Comparison of ENCODE assay signal across 7 mouse cellular contexts in genomic region chr19:16168653-16169198, GRCm38 (mm10). TPM values are rescaled to one million over a fixed set of nuclear protein-coding genes. Genes with fewer than 3 reads are reported as not detected.
DNase-seq lines count a peak whose midpoint lies in the region; ATAC-seq and TF ChIP-seq lines count a peak whose summit lies in the region.

No protein-coding gene starts in this region.

- no peaks in the 10 kb centered on the region for H3K27me3 ChIP-seq in heart, embryonic 14.5 days (ENCODE audit: control insufficient read depth, insufficient read depth, low read length)
- no peaks in the 10 kb centered on the region for H3K27me3 ChIP-seq in kidney, postnatal 0 days (ENCODE audit: insufficient read depth, low read length)

- TF ChIP-seq CTCF in bone marrow macrophage, adult 2 months (IDR thresholded peaks at IDR 0.05; ENCODE audit: low read depth, low read length): no peak
- no peak for TF ChIP-seq CTCF in cortical plate, adult 2 months (IDR thresholded peaks at IDR 0.05; ENCODE audit: extremely low read depth, insufficient read depth, low read length)
- TF ChIP-seq CTCF in kidney, postnatal 0 days (IDR thresholded peaks at IDR 0.05; ENCODE audit: low read depth): no peak

- no peaks in the 10 kb centered on the region for H3K9me3 ChIP-seq in heart, embryonic 14.5 days (ENCODE audit: control insufficient read depth, low read length)
- H3K9me3 ChIP-seq in kidney, postnatal 0 days (replicated peaks; ENCODE audit: low read length): no peaks in the 10 kb centered on the region

- TF ChIP-seq POLR2A in bone marrow macrophage, adult 2 months (IDR thresholded peaks at IDR 0.05; ENCODE audit: borderline replicate concordance, low read depth, low read length): no peak
- TF ChIP-seq POLR2A in cortical plate, adult 2 months (IDR thresholded peaks at IDR 0.05; ENCODE audit: extremely low read depth, insufficient read depth, low read length): no peak

- no peak overlapping the region for H3K9ac ChIP-seq in heart, embryonic 14.5 days (ENCODE audit: low read length)
- 0 out of 2 replicates have a peak overlapping the region, but pooled peaks have one; percentile 9 for H3K9ac ChIP-seq in kidney, postnatal 0 days (ENCODE audit: low read depth, low read length)

- H3K36me3 ChIP-seq in heart, embryonic 14.5 days (ENCODE audit: control insufficient read depth, insufficient read depth, low read length): 0 out of 2 replicates have a peak, but pooled peaks cover 4% of the 10 kb centered on the region
- no peaks in the 10 kb centered on the region for H3K36me3 ChIP-seq in kidney, postnatal 0 days (ENCODE audit: insufficient read depth, low read length)

- peaks cover 38% of the 10 kb centered on the region for H3K4me1 ChIP-seq in bone marrow macrophage, adult 2 months (ENCODE audit: control insufficient read depth, insufficient read depth, low read length)
- H3K4me1 ChIP-seq in cortical plate, adult 2 months (ENCODE audit: control insufficient read depth, insufficient read depth, low read length): peaks cover 14% of the 10 kb centered on the region
- H3K4me1 ChIP-seq in heart, embryonic 14.5 days (ENCODE audit: control insufficient read depth in 2 of 2, insufficient read depth in 2 of 2, low read length in 2 of 2): peaks cover 18 to 55% of the 10 kb centered on the region in 2 experiments
- H3K4me1 ChIP-seq in kidney, postnatal 0 days (replicated peaks; ENCODE audit: insufficient read depth, low read length): peaks cover 31% of the 10 kb centered on the region

- H3K4me2 ChIP-seq in heart, embryonic 14.5 days (ENCODE audit: low read length): no peak overlapping the region
- H3K4me2 ChIP-seq in kidney, postnatal 0 days (ENCODE audit: low read length): no peak overlapping the region; the same call in 1 of the 2 replicates

- ATAC-seq in heart, embryonic 14.5 days (ENCODE audit: insufficient number of reproducible peaks, insufficient read depth, low FRiP score, low read depth): no peak
- 0 out of 2 replicates have a peak, but pooled peaks have one; percentile 10 for ATAC-seq in kidney, postnatal 0 days (replicated peaks; ENCODE audit: low FRiP score, low read depth)

- no peak overlapping the region for H3K4me3 ChIP-seq in bone marrow macrophage, adult 2 months (ENCODE audit: insufficient read depth, low read length)
- H3K4me3 ChIP-seq in cortical plate, adult 2 months (ENCODE audit: insufficient read depth, low read length): no peak overlapping the region
- no peak overlapping the region for H3K4me3 ChIP-seq in heart, embryonic 14.5 days (ENCODE audit: control insufficient read depth in 1 of 2, insufficient read depth in 1 of 2, low read depth in 1 of 2, low read length in 2 of 2)
- no peak overlapping the region for H3K4me3 ChIP-seq in kidney, postnatal 0 days (replicated peaks; ENCODE audit: low read depth, low read length)

- H3K27ac ChIP-seq in bone marrow macrophage, adult 2 months (ENCODE audit: insufficient read depth, low read depth, low read length): peak overlapping the region; percentile 3; the same call in 1 of the 2 replicates
- peak overlapping the region; percentile 2; the same call in 1 of the 2 replicates for H3K27ac ChIP-seq in cortical plate, adult 2 months (ENCODE audit: insufficient read depth, low read length)
- peak overlapping the region; percentile 46 to 73 for H3K27ac ChIP-seq in heart, embryonic 14.5 days (replicated peaks in 1 of 2; ENCODE audit: control insufficient read depth in 1 of 2, insufficient read depth in 1 of 2, low read depth in 2 of 2, low read length in 2 of 2)
- peak overlapping the region; percentile 86 for H3K27ac ChIP-seq in kidney, postnatal 0 days

- peak; percentile 43 for DNase-seq in kidney, postnatal 0 days (ENCODE audit: low spot score)
- DNase-seq in mesoderm, embryonic 11.5 days (ENCODE audit: low read depth, low spot score): peak; percentile 49
- no peak for DNase-seq in thymus, postnatal 14 days
- no peak for DNase-seq in ovary, postnatal 10 days (ENCODE audit: low spot score)

- WGBS in heart, embryonic 14.5 days: 33% methylated on average over 4 of the region's 4 CpGs
- 20% methylated on average over 4 of the region's 4 CpGs for WGBS in kidney, postnatal 0 days

RNA-seq across cellular contexts. Expression of gene Gnaq, which starts 36.1 kb away (rescaled TPM):
- polyA plus RNA-seq in bone marrow macrophage, adult 2 months (2012; ENCODE audit: insufficient read depth, insufficient read length, missing spikeins): 86.9 and 96.5 TPM in 2 replicates
- 59.1 and 63.5 TPM in 2 replicates for polyA plus RNA-seq in cortical plate, adult 2 months (2012; rRNA removed)
- polyA plus RNA-seq in heart, embryonic 14.5 days (2014; fragmentation: Nextera tagmentation; extraction: Ambion mirVana): 9.2 and 10.1 TPM in 2 replicates
- 27.2 and 30.0 TPM in 2 replicates for polyA plus RNA-seq in kidney, postnatal 0 days (2015; fragmentation: Nextera tagmentation; extraction: Ambion mirVana)

Comparison
In these comparisons a context has a peak if more than half of its experiments do, and no peak if none do; other contexts are left out.
1. H3K27ac ChIP-seq: peak in every context shown above with its lines; median percentile 86 in kidney, postnatal 0 days; 60 in heart, embryonic 14.5 days; 3 in bone marrow macrophage, adult 2 months; 2 in cortical plate, adult 2 months.
2. DNase-seq: peak in kidney, postnatal 0 days (single experiment) and mesoderm, embryonic 11.5 days (single experiment); none in thymus, postnatal 14 days (single experiment) and ovary, postnatal 10 days (single experiment).